Mouse (Mus musculus): ENCODE data around the gene Acss1. TPM values are rescaled to one million over a fixed set of nuclear protein-coding genes. Genes with fewer than 3 reads are reported as not detected.

Gene Acss1
- total RNA-seq, 2 experiments from 2014 or later, result 6.3 to 17.6 TPM

GRCm38 (mm10) chr2:150667065-150667819, 1.1 kb downstream of the Acss1 start:
- peak; percentile 29 for ATAC-seq (replicated peaks; ENCODE audit: low FRiP score, poor library complexity, severe bottlenecking)

DNA sequence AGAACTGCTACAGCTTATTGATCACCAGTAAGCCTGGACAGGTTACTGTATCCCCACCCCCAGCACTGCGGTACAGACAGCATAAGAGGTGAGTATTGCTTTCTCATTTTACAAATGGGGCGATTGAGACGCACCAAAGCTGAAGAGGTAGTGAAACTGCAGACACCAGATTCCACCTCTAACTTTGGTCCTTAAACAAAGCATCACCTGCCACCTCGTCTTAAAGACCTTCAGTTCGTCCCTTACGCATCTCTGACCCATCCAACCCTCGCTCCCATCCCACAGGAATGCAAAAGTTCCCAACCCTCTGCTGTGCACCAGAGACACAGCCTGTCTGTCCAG, 1.6 kb downstream of the Acss1 start:
- ATAC-seq (replicated peaks; ENCODE audit: low FRiP score, poor library complexity, severe bottlenecking), result no peak

- peak; percentile 45 for ATAC-seq (replicated peaks; ENCODE audit: low FRiP score, poor library complexity, severe bottlenecking)
These were observed 2.5 kb downstream of the Acss1 start for GRCm38 (mm10) chr2:150665534-150666451.

GRCm38 (mm10) chr2:150665006-150665405, 3.3 kb downstream of the Acss1 start:
- ATAC-seq (replicated peaks; ENCODE audit: low FRiP score, poor library complexity, severe bottlenecking), result no peak

DNA sequence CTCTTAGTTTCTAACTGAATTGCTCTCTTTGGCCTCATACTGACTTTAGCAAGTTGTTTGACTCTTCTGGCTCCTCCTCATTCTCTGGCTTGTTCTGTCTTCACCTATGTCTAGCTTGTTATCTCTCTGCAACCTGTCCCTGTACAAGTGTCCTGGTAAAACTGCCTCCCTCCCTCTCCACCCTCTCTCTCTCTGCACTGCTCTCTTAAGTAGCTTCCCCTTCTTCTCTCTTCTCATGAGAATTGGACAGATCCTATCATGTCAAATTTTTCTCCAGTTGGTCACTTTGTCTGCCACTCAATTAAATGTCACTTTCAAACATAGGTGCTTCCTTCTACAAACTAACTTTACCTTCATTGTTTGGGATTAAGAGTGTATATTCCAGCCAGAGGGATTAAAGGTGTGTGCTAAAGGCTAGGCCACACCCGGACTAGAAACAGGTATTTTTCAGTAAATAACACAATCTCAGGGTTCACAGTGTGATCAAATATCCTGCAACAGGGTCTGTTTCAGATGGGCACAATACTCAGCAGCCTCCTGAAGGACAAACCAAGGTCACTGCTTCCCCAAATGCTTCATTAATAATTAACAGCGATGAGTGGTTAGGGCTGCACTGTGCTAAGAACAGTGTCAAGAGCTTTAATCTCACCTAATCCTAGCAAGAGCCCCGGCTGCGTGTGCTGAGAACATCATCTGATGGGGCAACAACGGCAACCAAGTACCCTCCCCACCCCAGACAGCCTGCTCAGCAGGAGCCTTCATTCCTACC, 4.0 kb downstream of the Acss1 start:
- ATAC-seq (replicated peaks; ENCODE audit: low FRiP score, poor library complexity, severe bottlenecking), result no peak

DNA sequence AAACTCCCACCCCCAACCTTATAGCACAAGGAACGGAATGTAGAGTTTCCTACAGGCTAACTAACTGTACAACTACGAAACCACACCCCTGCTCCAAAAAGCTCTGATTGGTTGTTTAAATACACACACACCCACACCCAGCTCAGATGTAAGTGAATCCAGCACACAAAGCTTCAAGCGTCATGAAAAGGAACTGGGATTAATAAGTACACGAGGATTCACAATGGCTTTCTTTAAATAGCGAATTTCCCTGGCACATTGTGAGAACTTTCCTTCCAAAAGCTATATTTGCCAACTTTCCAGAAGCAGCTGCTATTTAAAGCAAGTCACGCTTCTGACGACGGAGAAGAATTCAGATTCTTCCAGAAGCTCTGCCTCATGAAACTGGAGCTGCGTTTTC, 5.0 kb downstream of the Acss1 start:
- 0 out of 2 replicates have a peak, but pooled peaks have one; percentile 43 for ATAC-seq (replicated peaks; ENCODE audit: low FRiP score, poor library complexity, severe bottlenecking)

DNA sequence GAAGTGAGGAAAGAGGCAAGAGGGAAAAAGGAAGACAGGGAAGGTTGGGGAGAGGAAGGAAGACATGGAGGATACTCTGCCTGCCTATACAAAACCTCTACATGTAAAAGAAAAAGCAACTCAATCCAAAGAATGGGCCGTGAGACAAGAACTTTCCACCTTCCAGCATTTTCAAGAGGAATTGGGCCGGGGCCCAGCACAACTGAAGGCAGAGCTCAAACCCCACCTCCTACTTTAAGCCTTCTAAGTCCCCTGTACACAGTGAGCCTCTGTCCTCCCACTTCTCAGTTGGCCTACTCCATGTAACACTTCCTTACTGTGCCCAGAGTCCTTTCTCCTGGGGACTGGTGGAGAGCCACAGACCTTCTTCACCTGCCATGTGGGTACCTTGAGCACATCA, 6.3 kb downstream of the Acss1 start:
- no peak for ATAC-seq (replicated peaks; ENCODE audit: low FRiP score, poor library complexity, severe bottlenecking)

DNA sequence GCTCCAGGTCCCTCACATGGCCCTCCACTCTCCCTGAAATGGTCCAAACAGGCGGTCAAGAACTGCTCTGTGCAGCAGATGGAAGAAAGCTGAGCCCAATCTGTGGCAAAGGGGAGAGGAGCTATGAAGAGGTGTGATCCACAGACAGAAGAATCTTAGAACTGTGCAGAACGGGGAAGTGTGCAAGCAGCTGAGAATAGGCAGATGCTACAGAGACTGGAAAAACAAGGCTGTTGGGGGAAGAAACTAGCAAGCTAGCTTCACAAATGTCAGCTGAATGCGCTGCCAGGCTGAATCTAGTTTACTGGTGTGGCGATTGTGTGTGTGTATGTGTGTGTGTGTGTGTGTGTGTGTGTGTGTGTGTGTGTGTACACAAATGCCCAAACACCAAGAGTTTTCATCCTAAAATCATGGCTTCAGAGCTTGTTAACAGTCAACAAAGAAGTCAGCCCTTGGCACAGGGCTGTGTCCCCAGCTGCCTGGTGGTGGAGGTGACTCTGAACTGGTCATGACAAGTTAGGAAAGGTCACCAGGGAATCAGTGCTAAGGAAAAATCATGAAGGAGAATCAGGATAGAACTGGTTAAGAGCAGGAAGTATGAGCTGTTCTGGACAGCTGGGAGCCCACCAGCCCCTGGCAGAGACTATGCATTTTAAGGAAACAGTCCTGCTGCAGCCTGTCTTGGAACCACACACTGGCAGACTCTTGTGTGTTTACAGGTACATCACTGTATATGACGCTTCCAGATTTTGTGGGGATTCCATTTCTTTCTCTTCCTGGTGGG, 7.4 kb downstream of the Acss1 start:
- ATAC-seq (replicated peaks; ENCODE audit: low FRiP score, poor library complexity, severe bottlenecking), result no peak

DNA sequence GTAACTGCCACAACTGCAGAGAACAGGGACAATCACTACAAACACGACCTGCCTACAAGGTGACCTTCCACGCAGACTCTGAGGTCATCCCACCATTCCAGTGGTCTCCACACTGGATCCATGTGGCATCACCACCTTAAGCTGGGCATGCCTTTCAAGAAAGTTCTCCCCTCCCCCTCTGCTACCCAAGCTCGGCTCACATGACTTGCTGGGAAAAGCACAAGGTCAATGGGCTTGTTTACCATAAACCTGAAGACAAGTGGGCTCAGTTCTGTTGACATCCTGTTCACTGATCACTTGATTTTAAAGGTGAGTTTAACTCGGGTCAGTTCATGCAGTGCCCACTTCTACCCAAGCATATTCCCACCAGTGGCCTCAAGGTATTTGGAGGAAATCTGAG, 8.3 kb downstream of the Acss1 start:
- ATAC-seq (replicated peaks; ENCODE audit: low FRiP score, poor library complexity, severe bottlenecking), result no peak

DNA sequence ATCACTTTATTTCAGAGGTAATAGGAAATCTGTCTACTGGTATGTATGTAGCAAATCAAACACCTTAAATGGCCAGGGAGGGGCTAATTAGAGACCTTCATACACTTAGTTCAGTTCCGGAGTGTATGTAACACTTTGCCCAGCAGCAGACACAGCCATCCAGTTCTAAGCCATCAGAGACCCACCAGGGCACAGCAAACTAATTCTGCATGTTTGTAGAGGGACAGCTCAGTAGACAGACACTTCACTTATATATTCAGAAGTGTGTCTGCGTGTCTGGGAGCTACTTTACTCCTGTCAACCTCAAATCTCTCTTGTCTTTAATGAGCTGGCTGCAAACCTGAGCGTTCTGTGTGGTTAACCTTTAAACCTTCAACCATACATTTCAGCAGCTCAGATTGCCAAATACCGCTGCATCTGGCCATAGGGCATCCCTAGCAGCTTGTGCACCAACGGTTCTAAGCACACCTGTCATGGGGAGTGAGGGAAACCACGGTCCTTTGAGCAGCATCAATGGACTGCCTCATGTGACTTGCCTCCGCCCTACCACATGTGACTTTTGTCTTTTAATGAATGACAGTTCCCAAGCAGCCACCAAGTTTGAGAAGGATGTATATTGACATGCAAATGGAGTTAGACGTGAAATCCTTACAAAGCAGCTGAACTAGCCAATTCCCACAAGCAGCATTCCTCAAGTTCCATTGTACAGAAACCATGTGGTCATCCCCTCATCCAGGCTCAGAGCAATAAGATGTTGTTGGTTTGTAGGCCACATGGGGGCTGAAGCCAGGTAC, 11.1 kb downstream of the Acss1 start:
- ATAC-seq (replicated peaks; ENCODE audit: low FRiP score, poor library complexity, severe bottlenecking), result no peak

GRCm38 (mm10) chr2:150656112-150656511, 12.2 kb downstream of the Acss1 start:
- ATAC-seq (replicated peaks; ENCODE audit: low FRiP score, poor library complexity, severe bottlenecking), result no peak

GRCm38 (mm10) chr2:150655290-150655689, 13.0 kb downstream of the Acss1 start:
- no peak for ATAC-seq (replicated peaks; ENCODE audit: low FRiP score, poor library complexity, severe bottlenecking)

- ATAC-seq (replicated peaks; ENCODE audit: low FRiP score, poor library complexity, severe bottlenecking), result no peak
These were observed 13.5 kb downstream of the Acss1 start for GRCm38 (mm10) chr2:150654814-150655213.

DNA sequence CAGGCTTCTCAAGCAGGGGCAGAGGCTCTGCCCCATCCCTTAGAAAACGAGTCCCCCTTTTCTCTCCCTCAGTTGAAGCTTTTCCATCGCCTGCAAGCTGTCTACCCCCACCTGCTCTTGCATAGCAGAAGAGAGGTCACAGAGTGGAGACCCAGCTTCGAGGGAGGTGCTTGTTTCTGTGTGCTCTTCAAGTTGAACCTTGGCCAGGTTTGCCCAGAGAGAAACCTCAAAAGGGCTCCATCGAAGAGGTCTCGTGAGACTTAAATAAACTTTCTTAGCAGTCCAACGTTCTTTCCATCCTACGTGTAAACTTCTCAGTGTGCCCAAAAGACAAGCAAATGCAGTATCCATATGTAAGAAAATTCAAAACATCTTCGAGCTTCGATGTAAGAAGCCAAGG, 16.9 kb downstream of the Acss1 start:
- ATAC-seq (replicated peaks; ENCODE audit: low FRiP score, poor library complexity, severe bottlenecking), result no peak

DNA sequence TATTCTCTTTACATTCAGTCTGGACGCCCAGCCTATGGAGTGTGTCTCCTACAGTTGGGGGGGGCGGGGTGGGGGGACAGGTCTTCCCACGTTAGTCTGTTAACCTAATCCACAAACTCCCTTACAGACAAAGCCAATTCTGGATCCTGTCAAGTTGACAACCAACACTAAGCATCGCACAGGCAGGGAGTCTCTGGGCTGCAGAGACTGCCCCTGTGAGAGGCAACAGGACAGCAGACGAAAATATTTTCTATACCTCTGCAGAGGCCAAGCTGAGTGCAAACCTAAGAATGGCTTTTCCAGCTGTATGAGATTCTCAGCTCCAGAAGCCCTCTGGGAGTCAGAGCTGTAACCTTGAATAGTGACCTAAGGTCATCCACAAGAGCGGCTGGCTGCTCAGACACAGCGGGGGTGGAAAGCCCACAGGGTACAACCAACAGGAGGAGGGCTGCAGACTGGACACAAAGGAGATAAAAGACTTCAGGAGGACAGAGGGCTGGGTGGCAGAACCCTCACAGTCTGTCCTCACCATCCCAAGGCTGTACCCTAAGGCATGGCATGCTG, 17.7 kb downstream of the Acss1 start:
- ATAC-seq (replicated peaks; ENCODE audit: low FRiP score, poor library complexity, severe bottlenecking), result no peak

GRCm38 (mm10) chr2:150648300-150648895, 19.9 kb downstream of the Acss1 start:
- no peak for ATAC-seq (replicated peaks; ENCODE audit: low FRiP score, poor library complexity, severe bottlenecking)

GRCm38 (mm10) chr2:150647681-150648299, 20.5 kb downstream of the Acss1 start:
- no peak for ATAC-seq (replicated peaks; ENCODE audit: low FRiP score, poor library complexity, severe bottlenecking)
